Mouse (Mus musculus): Measurements from ENCODE around the gene Cyb561d2. TPM values are rescaled to one million over a fixed set of nuclear protein-coding genes. Genes with fewer than 3 reads are reported as not detected.
A peak's percentile ranks its signal among the peaks of the same experiment; 100 is the strongest.

Gene Cyb561d2
- polyA plus RNA-seq, 2 experiments, result 19.8 to 21.4 TPM

- ATAC-seq (ENCODE audit: low FRiP score, low read depth) (peak; percentile 70; the same call in 1 of the 2 replicates), DNase-seq (ENCODE audit: low spot score) (peak; percentile 38)
- Histone ChIP-seq H3K9ac (ENCODE audit: low read depth, low read length, severe bottlenecking) (peak overlapping the region; percentile 28; the same call in 1 of the 2 replicates), H3K9me3 (ENCODE audit: control insufficient read depth, low read length) (no peaks in the 10 kb centered on the region), H3K36me3 (ENCODE audit: control insufficient read depth, insufficient read depth, low read length) (no peaks in the 10 kb centered on the region), H3K27me3 (ENCODE audit: control insufficient read depth, insufficient read depth, low read length) (peaks cover 32% of the 10 kb centered on the region), H3K4me3 (replicated peaks; ENCODE audit: low read length) (peak overlapping the region; percentile 33), H3K27ac (replicated peaks; ENCODE audit: low read depth, low read length) (no peak overlapping the region), H3K4me2 (replicated peaks; ENCODE audit: low read depth, low read length, severe bottlenecking) (peak overlapping the region; percentile 59), H3K4me1 (ENCODE audit: control insufficient read depth, insufficient read depth, low read length) (no peaks in the 10 kb centered on the region)
- TF ChIP-seq POLR2A (IDR thresholded peaks at IDR 0.05; ENCODE audit: borderline replicate concordance, extremely low read depth, insufficient read depth, insufficient read length), result no peak
- 7% methylated on average over 42 of the region's 44 CpGs for WGBS
Observed at GRCm38 (mm10) chr9:107526198-107527026, 15.6 kb downstream of the Cyb561d2 start.

GRCm38 (mm10) chr9:107522400-107522711, 19.6 kb downstream of the Cyb561d2 start:
- H3K4me2 ChIP-seq (replicated peaks; ENCODE audit: low read depth, low read length, severe bottlenecking), result peak overlapping the region; percentile 32; the same call in 1 of the 2 replicates
- no peak for DNase-seq (ENCODE audit: low spot score)
- 48% methylated on average over 2 of the region's 2 CpGs for WGBS
- H3K9me3 ChIP-seq (ENCODE audit: control insufficient read depth, low read length), result no peaks in the 10 kb centered on the region
- no peaks in the 10 kb centered on the region for H3K4me1 ChIP-seq (ENCODE audit: control insufficient read depth, insufficient read depth, low read length)
- no peak overlapping the region for H3K4me3 ChIP-seq (replicated peaks; ENCODE audit: low read length)
- H3K27ac ChIP-seq (replicated peaks; ENCODE audit: low read depth, low read length), result no peak overlapping the region
- H3K36me3 ChIP-seq (ENCODE audit: control insufficient read depth, insufficient read depth, low read length), result no peaks in the 10 kb centered on the region
- no peak for ATAC-seq (ENCODE audit: low FRiP score, low read depth)
- peaks cover 19% of the 10 kb centered on the region for H3K27me3 ChIP-seq (ENCODE audit: control insufficient read depth, insufficient read depth, low read length)
- no peak overlapping the region for H3K9ac ChIP-seq (ENCODE audit: low read depth, low read length, severe bottlenecking)
- TF ChIP-seq POLR2A (IDR thresholded peaks at IDR 0.05; ENCODE audit: borderline replicate concordance, extremely low read depth, insufficient read depth, insufficient read length), result no peak

GRCm38 (mm10) chr9:107521711-107522399, 20.1 kb downstream of the Cyb561d2 start:
- Histone ChIP-seq H3K4me3 (replicated peaks; ENCODE audit: low read length) (no peak overlapping the region), H3K27ac (replicated peaks; ENCODE audit: low read depth, low read length) (no peak overlapping the region)
- peak; percentile 35 for ATAC-seq (ENCODE audit: low FRiP score, low read depth)

GRCm38 (mm10) chr9:107521190-107521589, 20.8 kb downstream of the Cyb561d2 start:
- Histone ChIP-seq H3K36me3 (ENCODE audit: control insufficient read depth, insufficient read depth, low read length) (no peaks in the 10 kb centered on the region), H3K27ac (replicated peaks; ENCODE audit: low read depth, low read length) (no peak overlapping the region), H3K4me2 (replicated peaks; ENCODE audit: low read depth, low read length, severe bottlenecking) (no peak overlapping the region), H3K4me1 (ENCODE audit: control insufficient read depth, insufficient read depth, low read length) (no peaks in the 10 kb centered on the region), H3K27me3 (ENCODE audit: control insufficient read depth, insufficient read depth, low read length) (peaks cover 9% of the 10 kb centered on the region), H3K9ac (ENCODE audit: low read depth, low read length, severe bottlenecking) (no peak overlapping the region), H3K4me3 (replicated peaks; ENCODE audit: low read length) (no peak overlapping the region), H3K9me3 (ENCODE audit: control insufficient read depth, low read length) (no peaks in the 10 kb centered on the region)
- WGBS, result 38% methylated on average over 5 of the region's 5 CpGs
- DNase-seq (ENCODE audit: low spot score) (no peak), ATAC-seq (ENCODE audit: low FRiP score, low read depth) (peak; percentile 28; the same call in 1 of the 2 replicates)
- no peak for TF ChIP-seq POLR2A (IDR thresholded peaks at IDR 0.05; ENCODE audit: borderline replicate concordance, extremely low read depth, insufficient read depth, insufficient read length)

More at GRCm38 (mm10) chr9:107521711-107522399, 20.1 kb downstream of the Cyb561d2 start:
- no peak for DNase-seq (ENCODE audit: low spot score)
- H3K9ac ChIP-seq (ENCODE audit: low read depth, low read length, severe bottlenecking), result 0 out of 2 replicates have a peak overlapping the region, but pooled peaks have one; percentile 38
- no peaks in the 10 kb centered on the region for H3K9me3 ChIP-seq (ENCODE audit: control insufficient read depth, low read length)
- H3K4me2 ChIP-seq (replicated peaks; ENCODE audit: low read depth, low read length, severe bottlenecking), result peak overlapping the region; percentile 32
- TF ChIP-seq POLR2A (IDR thresholded peaks at IDR 0.05; ENCODE audit: borderline replicate concordance, extremely low read depth, insufficient read depth, insufficient read length), result no peak
- H3K4me1 ChIP-seq (ENCODE audit: control insufficient read depth, insufficient read depth, low read length), result no peaks in the 10 kb centered on the region
- no peaks in the 10 kb centered on the region for H3K36me3 ChIP-seq (ENCODE audit: control insufficient read depth, insufficient read depth, low read length)
- WGBS, result 29% methylated on average over 20 of the region's 25 CpGs
- H3K27me3 ChIP-seq (ENCODE audit: control insufficient read depth, insufficient read depth, low read length), result peaks cover 16% of the 10 kb centered on the region

GRCm38 (mm10) chr9:107520331-107520730, 21.7 kb downstream of the Cyb561d2 start:
- Histone ChIP-seq H3K9me3 (ENCODE audit: control insufficient read depth, low read length) (no peaks in the 10 kb centered on the region), H3K4me2 (replicated peaks; ENCODE audit: low read depth, low read length, severe bottlenecking) (no peak overlapping the region), H3K27me3 (ENCODE audit: control insufficient read depth, insufficient read depth, low read length) (peaks cover under 1% of the 10 kb centered on the region; the same call in 1 of the 2 replicates), H3K4me3 (replicated peaks; ENCODE audit: low read length) (no peak overlapping the region), H3K36me3 (ENCODE audit: control insufficient read depth, insufficient read depth, low read length) (no peaks in the 10 kb centered on the region), H3K27ac (replicated peaks; ENCODE audit: low read depth, low read length) (no peak overlapping the region), H3K9ac (ENCODE audit: low read depth, low read length, severe bottlenecking) (no peak overlapping the region), H3K4me1 (ENCODE audit: control insufficient read depth, insufficient read depth, low read length) (no peaks in the 10 kb centered on the region)
- TF ChIP-seq POLR2A (IDR thresholded peaks at IDR 0.05; ENCODE audit: borderline replicate concordance, extremely low read depth, insufficient read depth, insufficient read length), result no peak
- WGBS, result 54% methylated on average over 6 of the region's 6 CpGs
- DNase-seq (ENCODE audit: low spot score) (no peak), ATAC-seq (ENCODE audit: low FRiP score, low read depth) (no peak)
